Mouse (Mus musculus) left cerebral cortex, postnatal 25 days (tissue): ENCODE measurements at regions not wholly inside any gene's neighbourhood (a gene's known extent, or its start where the extent isn't known, plus 50 kb on each side); places are given as distances from the start of the nearest gene placed in this dataset.

ENCODE experiments used
- DNase-seq, 2 experiments: peaks; one replicate each; pipeline ENCODE4 v3.0.0; 2022; ENCODE audit warnings: low spot score in 2 of 2, mixed read lengths in 1 of 2
- intact Hi-C: fragments of 180-260 bp; cut with DNase I; formaldehyde crosslinking; loops from one replicate; pipeline ENCODE4 v1.15.1; 2025

DNA sequence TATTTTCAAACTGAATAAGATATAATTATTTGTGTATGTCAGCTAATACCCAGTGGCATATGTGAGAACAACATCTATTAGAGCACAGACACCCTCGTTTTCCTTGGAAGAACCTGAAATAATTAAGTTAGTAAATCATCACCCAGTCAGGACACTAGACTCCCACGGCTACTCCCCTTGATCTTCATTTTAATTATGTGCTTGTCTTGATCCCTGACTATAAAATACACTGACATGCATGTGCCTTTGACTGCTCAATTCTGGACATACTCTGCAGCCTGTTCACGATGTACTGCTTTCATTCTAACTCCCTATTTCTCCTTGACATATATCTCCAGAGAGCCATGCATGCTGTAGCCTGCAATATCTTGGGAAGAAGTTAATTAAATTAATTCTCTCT lies 232.7 kb upstream of the Atxn7l3b start:
- intact Hi-C loops, result no loop called here
- DNase-seq, result no peak

- intact Hi-C loops, result no loop called here
- DNase-seq, result no peak
Observed at GRCm38 (mm10) chr10:113160055-113160454, 231.3 kb upstream of the Atxn7l3b start.

GRCm38 (mm10) chr10:113158988-113159387 lies 230.2 kb upstream of the Atxn7l3b start:
- no peak for DNase-seq
- intact Hi-C loops, result no loop called here

GRCm38 (mm10) chr10:113141606-113142005 lies 212.8 kb upstream of the Atxn7l3b start:
- intact Hi-C loops, result no loop called here
- DNase-seq, result peak; percentile 38 to 67

GRCm38 (mm10) chr10:113114999-113115398 lies 186.2 kb upstream of the Atxn7l3b start:
- DNase-seq, result no peak
- intact Hi-C loops, result no loop called here

- DNase-seq, result peak; percentile 14 to 58
- intact Hi-C loops, result loop anchor here (5.0 kb wide), 1 partner anchor 1991 kb away; no protein-coding TSS in a partner anchor
Observed at GRCm38 (mm10) chr10:113105771-113106430, 177.1 kb upstream of the Atxn7l3b start.

- no peak for DNase-seq
- intact Hi-C loops, result loop anchor here (5.0 kb wide), 1 partner anchor 1992 kb away; no protein-coding TSS in a partner anchor
Observed at GRCm38 (mm10) chr10:113105301-113105700, 176.5 kb upstream of the Atxn7l3b start.
